Mouse (Mus musculus) neural tube, embryonic 14.5 days (tissue): ENCODE results near the gene Rnase1. TPM values are rescaled to one million over a fixed set of nuclear protein-coding genes. Genes with fewer than 3 reads are reported as not detected.

Source experiments
- ATAC-seq: fragments of 200-750 bp; cut with Nextera tagmentation; 2 replicates; pipeline ENCODE4 v1.8.0; 2017; ENCODE audit warnings: low read depth, mild to moderate bottlenecking, moderate TSS enrichment, moderate library complexity
- H3K27ac ChIP-seq: fragments of 300-500 bp; sonication (generic); 2 replicates; pipeline ENCODE4 v1.5.1; 2014; ENCODE audit warnings: low read depth, mild to moderate bottlenecking, control low read depth, low read length, moderate library complexity, mixed read lengths
- H3K27me3 ChIP-seq: fragments of 300-500 bp; sonication (generic); 2 replicates; pipeline ENCODE4 v1.6.1; 2014; ENCODE audit warnings: low read length; ENCODE audit not compliant: control insufficient read depth, insufficient read depth
- H3K36me3 ChIP-seq: fragments of 300-500 bp; sonication (generic); 2 replicates; pipeline ENCODE4 v1.6.1; 2014; ENCODE audit warnings: low read length, mixed read lengths; ENCODE audit not compliant: control insufficient read depth, insufficient read depth
- H3K4me1 ChIP-seq: fragments of 300-500 bp; sonication (generic); 2 replicates; pipeline ENCODE4 v1.6.1; 2014; ENCODE audit warnings: low read length; ENCODE audit not compliant: control insufficient read depth, insufficient read depth
- H3K4me2 ChIP-seq: fragments of 300-500 bp; sonication (generic); 2 replicates; pipeline ENCODE4 v1.6.1; 2014; ENCODE audit warnings: mild to moderate bottlenecking, low read depth, low read length, control low read depth
- H3K4me3 ChIP-seq: fragments of 300-500 bp; sonication (generic); 2 replicates; pipeline ENCODE4 v1.5.1; 2014; ENCODE audit warnings: low read depth, low read length, control low read depth, mixed read lengths
- H3K9ac ChIP-seq: fragments of 300-500 bp; sonication (generic); replicated peaks from 2 replicates; pipeline ENCODE4 v1.6.1; 2014; ENCODE audit warnings: low read depth, mild to moderate bottlenecking, control low read depth, low read length, mixed read lengths
- H3K9me3 ChIP-seq: fragments of 300-500 bp; sonication (generic); 2 replicates; pipeline ENCODE4 v1.6.1; 2016; ENCODE audit warnings: low read length; ENCODE audit not compliant: control insufficient read depth
- WGBS: fragments of 180-500 bp; shearing (Covaris S2); extraction: QIAGEN DNeasy Blood & Tissue Kit; methylation state at CpG from one replicate; pipeline ENCODE4 v1.1.7; 2014; 5-methylcytosine and 5-hydroxymethylcytosine counted together
- polyA plus RNA-seq: library from polyadenylated mRNA; unstranded; fragments of >200 nt; fragmentation: Nextera tagmentation; extraction: Ambion mirVana; gene quantifications from 2 replicates; pipeline ENCODE4 v1.2.1, GENCODE M21; 2014

Rnase1 gene
- polyA plus RNA-seq, 1 experiment from 2014 or later: 1.2 TPM

DNA sequence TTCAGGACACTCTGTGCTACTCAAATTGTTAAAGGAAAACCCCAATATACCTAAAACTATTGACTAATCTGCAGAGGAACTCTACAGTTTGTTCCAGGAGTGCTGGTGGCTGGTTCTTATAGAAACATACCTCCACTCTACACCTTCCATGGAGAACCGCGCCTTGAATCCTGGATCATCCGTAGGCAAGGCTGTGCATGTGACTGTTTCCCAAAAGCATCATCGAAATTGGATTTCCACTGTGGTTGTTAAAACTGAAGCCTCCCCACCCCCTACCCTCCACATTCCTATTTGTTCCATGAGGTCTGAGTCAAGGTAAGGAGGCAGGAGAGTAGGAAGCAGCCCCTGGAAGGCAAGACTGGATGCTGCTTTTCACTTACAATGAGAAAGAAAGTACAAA is 2.1 kb downstream of the Rnase1 start:
- no peak overlapping the region for H3K4me2 ChIP-seq
- 95% methylated on average over 4 of the region's 4 CpGs for WGBS
- H3K9me3 ChIP-seq: no peaks in the 10 kb centered on the region
- no peak overlapping the region for H3K27ac ChIP-seq
- no peak overlapping the region for H3K4me3 ChIP-seq
- no peak for ATAC-seq
- H3K27me3 ChIP-seq: no peaks in the 10 kb centered on the region
- H3K36me3 ChIP-seq: no peaks in the 10 kb centered on the region
- H3K4me1 ChIP-seq: no peaks in the 10 kb centered on the region
- H3K9ac ChIP-seq: no peak overlapping the region

DNA sequence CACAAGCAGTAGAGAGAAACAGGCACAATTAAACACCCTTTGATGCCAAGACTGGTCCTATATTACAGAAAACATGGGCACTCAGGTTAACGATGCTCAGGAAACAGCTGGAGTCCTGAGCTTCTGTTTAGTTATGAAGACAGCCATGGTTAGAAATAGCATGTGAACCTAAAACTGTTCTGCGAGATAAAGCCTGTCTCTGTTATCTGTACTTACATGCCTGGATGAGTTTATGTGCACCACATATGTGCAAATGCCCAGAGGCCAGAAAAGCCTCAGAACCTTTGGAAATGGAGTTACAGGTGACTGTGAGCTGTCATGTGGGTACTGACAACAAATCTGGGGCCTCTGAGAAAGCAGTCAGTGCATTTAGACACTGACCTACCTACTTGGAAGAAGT is 2.6 kb downstream of the Rnase1 start:
- Histone ChIP-seq H3K4me2 (no peak overlapping the region), H3K27me3 (no peaks in the 10 kb centered on the region), H3K9me3 (no peaks in the 10 kb centered on the region), H3K9ac (no peak overlapping the region), H3K27ac (no peak overlapping the region), H3K4me1 (no peaks in the 10 kb centered on the region), H3K4me3 (no peak overlapping the region), H3K36me3 (no peaks in the 10 kb centered on the region)
- ATAC-seq: no peak
- 76% methylated on average over 2 of the region's 2 CpGs for WGBS

GRCm38 (mm10) chr14:51143287-51143686 is 3.3 kb downstream of the Rnase1 start:
- no peak overlapping the region for H3K4me3 ChIP-seq
- H3K9me3 ChIP-seq: no peaks in the 10 kb centered on the region
- H3K4me1 ChIP-seq: no peaks in the 10 kb centered on the region
- no peaks in the 10 kb centered on the region for H3K36me3 ChIP-seq
- H3K27me3 ChIP-seq: no peaks in the 10 kb centered on the region
- 72% methylated on average over 4 of the region's 4 CpGs for WGBS
- no peak for ATAC-seq
- no peak overlapping the region for H3K9ac ChIP-seq
- no peak overlapping the region for H3K27ac ChIP-seq
- no peak overlapping the region for H3K4me2 ChIP-seq

DNA sequence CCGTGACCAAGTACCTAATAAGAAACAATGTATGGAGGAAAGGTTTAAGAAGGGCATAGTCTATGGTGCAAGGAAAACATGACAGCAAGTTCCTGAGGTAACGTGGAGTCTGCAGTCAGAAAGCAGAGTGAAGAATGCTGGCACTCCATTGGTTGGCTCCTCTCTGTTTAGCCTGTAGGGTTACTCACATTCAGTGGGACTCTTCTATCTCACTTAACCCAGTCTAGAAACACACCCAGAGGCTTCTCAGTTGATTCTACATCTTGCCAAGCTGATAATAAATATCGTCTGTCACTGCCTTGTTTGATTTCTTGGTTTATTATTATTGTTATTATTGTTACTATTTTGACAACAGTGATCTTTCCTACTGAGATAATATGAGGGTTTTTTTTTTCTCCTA is 4.0 kb downstream of the Rnase1 start:
- WGBS: 90% methylated on average over 3 of the region's 3 CpGs

DNA sequence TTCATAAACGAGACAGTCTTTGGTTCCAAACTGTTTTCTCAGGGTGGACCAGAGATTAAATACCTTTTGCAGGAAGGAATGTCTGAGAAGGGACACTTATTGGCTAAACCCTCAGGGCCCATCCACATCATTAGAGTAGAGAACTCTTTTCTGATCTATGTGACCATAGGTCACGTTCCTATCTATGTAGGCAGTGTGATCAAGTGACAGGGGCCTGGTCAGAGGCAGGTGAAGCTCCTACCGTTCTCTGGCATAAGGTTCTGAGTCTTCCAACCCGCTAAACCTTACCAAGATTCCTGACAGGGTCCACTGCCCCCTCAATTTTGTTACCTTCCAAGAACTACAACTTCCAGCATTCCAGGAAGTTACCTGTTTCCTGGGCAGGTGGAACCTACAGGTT is 4.5 kb downstream of the Rnase1 start:
- Histone ChIP-seq H3K4me2 (no peak overlapping the region), H3K36me3 (no peaks in the 10 kb centered on the region), H3K27me3 (no peaks in the 10 kb centered on the region), H3K4me3 (no peak overlapping the region), H3K27ac (no peak overlapping the region), H3K9ac (no peak overlapping the region), H3K9me3 (no peaks in the 10 kb centered on the region), H3K4me1 (no peaks in the 10 kb centered on the region)
- 91% methylated on average over 4 of the region's 4 CpGs for WGBS
- no peak for ATAC-seq

More for the DNA sequence above, 4.0 kb downstream of the Rnase1 start:
- H3K36me3 ChIP-seq: no peaks in the 10 kb centered on the region
- H3K4me3 ChIP-seq: no peak overlapping the region
- H3K27me3 ChIP-seq: no peaks in the 10 kb centered on the region
- no peak for ATAC-seq
- no peak overlapping the region for H3K27ac ChIP-seq
- no peak overlapping the region for H3K4me2 ChIP-seq
- H3K9ac ChIP-seq: no peak overlapping the region
- no peaks in the 10 kb centered on the region for H3K9me3 ChIP-seq
- no peaks in the 10 kb centered on the region for H3K4me1 ChIP-seq

- Histone ChIP-seq H3K27me3 (no peaks in the 10 kb centered on the region), H3K4me1 (no peaks in the 10 kb centered on the region), H3K4me3 (no peak overlapping the region), H3K9me3 (no peaks in the 10 kb centered on the region), H3K9ac (no peak overlapping the region), H3K4me2 (no peak overlapping the region), H3K36me3 (no peaks in the 10 kb centered on the region), H3K27ac (no peak overlapping the region)
- WGBS: 91% methylated on average over 2 of the region's 2 CpGs
- no peak for ATAC-seq
Measured at GRCm38 (mm10) chr14:51140342-51140741, 6.2 kb downstream of the Rnase1 start.

GRCm38 (mm10) chr14:51132372-51132771 is 14.2 kb downstream of the Rnase1 start:
- Histone ChIP-seq H3K4me2 (no peak overlapping the region), H3K36me3 (no peaks in the 10 kb centered on the region), H3K27ac (no peak overlapping the region), H3K9ac (no peak overlapping the region), H3K4me3 (no peak overlapping the region), H3K9me3 (no peaks in the 10 kb centered on the region), H3K27me3 (no peaks in the 10 kb centered on the region), H3K4me1 (no peaks in the 10 kb centered on the region)
- no peak for ATAC-seq
- 92% methylated on average over 4 of the region's 4 CpGs for WGBS

DNA sequence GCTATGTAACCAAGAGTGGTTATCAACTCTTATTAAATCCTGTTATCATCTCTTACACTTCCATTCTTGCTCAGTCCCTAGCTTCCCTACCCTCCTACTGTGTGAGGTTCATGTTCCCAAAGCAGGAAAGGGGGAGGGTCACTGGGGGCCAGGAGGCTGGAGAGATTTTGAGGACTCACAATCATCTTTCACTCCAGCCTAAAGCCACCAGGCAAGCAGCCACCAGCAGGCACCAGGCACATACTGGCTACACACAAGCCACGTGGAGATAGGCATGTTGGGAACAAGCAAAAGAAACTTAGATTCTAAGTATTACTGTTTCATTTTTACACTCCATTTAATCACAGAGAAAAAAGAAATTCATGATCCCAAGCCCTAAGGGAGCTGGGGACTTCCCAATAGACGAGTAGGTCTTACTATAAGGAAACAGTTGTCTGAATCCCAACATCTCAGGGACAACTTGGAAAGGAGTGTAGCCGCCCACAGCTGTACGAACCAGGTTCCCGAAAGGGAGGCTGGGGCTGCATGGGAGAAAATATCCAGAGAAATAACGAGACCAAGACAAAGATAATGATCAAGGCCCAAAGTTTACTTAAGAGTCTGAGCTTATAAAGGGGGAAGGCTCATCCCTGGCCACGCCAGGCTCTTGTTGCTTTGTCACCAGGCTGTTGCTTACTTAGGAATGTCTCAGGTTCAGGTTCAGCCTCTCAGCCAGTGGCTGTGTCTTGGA is 15.3 kb downstream of the Rnase1 start:
- H3K9me3 ChIP-seq: no peaks in the 10 kb centered on the region
- 83% methylated on average over 7 of the region's 7 CpGs for WGBS

DNA sequence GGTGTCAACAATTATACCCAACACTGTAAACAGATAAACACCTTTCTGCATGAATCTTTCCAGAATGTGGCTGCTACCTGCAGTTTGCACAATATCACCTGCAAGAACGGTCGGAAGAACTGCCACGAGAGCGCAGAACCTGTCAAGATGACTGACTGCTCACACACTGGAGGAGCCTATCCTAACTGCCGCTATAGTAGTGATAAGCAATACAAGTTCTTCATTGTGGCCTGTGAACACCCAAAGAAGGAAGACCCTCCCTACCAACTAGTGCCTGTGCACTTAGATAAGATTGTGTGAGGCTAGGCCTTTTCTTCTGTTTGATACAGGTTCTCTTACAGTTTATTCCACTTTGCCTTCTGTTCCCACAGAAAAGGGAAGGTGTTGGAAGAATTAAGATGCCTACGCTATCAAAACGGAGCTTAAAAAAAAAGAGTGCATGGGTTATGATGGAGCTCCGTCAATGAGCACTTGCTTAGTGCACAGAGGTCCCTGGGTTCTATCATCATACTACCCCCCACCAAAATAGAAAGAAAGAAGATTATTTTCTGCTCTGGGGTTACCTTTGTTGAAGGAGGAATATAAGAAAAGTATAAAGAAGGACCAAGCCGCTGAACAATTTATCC is 16.2 kb downstream of the Rnase1 start:
- no peak overlapping the region for H3K4me2 ChIP-seq
- no peaks in the 10 kb centered on the region for H3K27me3 ChIP-seq
- no peak overlapping the region for H3K9ac ChIP-seq
- no peaks in the 10 kb centered on the region for H3K36me3 ChIP-seq
- no peaks in the 10 kb centered on the region for H3K9me3 ChIP-seq
- no peak for ATAC-seq
- WGBS: 93% methylated on average over 9 of the region's 9 CpGs
- no peak overlapping the region for H3K4me3 ChIP-seq
- H3K4me1 ChIP-seq: no peaks in the 10 kb centered on the region
- no peak overlapping the region for H3K27ac ChIP-seq

More for the DNA sequence above, 15.3 kb downstream of the Rnase1 start:
- H3K27me3 ChIP-seq: no peaks in the 10 kb centered on the region
- no peak overlapping the region for H3K9ac ChIP-seq
- no peak overlapping the region for H3K27ac ChIP-seq
- H3K4me3 ChIP-seq: no peak overlapping the region
- no peaks in the 10 kb centered on the region for H3K4me1 ChIP-seq
- no peaks in the 10 kb centered on the region for H3K36me3 ChIP-seq
- H3K4me2 ChIP-seq: no peak overlapping the region
- no peak for ATAC-seq
